Mouse (Mus musculus) layer of hippocampus, adult 18-20 months (tissue): ENCODE results near the gene Atp5d. TPM values are rescaled to one million over a fixed set of nuclear protein-coding genes. Genes with fewer than 3 reads are reported as not detected.
A peak's percentile ranks its signal among the peaks of the same experiment; 100 is the strongest.
"Not testable (repeated sequence)": the region's sequence is repeated elsewhere in the genome, so short reads cannot be mapped to it uniquely, and the experiment has no call there.

Source experiments
- DNase-seq, 2 experiments: peaks; one replicate each; pipeline ENCODE4 v3.0.0; 2022; ENCODE audit warnings: low spot score in 2 of 2
- total RNA-seq, 2 experiments: library from RNA; stranded (reverse); gene quantifications; 2 replicates each; pipeline ENCODE4 v1.2.3; 2021

Gene Atp5d
- total RNA-seq, 2 experiments from 2014 or later = 354 to 359 TPM

DNA sequence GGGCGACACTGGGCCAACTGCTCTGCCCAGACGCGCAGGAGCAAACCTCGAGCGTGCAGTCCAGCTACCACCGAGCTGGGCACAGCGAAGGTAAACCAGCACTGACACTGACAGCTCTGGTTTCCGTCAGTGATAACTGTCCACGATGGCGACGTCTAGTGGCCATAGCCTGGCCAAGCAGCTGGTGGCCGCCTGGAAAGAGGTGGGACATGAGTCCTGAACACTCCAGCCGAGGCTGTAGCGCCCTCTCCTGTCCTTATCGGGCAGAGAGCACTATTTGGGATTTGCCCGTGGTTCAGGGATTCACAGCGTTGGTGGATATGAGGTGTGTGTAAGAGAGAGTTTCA, 26.5 kb downstream of the Atp5d start:
- DNase-seq = peak; percentile 93 to 98

DNA sequence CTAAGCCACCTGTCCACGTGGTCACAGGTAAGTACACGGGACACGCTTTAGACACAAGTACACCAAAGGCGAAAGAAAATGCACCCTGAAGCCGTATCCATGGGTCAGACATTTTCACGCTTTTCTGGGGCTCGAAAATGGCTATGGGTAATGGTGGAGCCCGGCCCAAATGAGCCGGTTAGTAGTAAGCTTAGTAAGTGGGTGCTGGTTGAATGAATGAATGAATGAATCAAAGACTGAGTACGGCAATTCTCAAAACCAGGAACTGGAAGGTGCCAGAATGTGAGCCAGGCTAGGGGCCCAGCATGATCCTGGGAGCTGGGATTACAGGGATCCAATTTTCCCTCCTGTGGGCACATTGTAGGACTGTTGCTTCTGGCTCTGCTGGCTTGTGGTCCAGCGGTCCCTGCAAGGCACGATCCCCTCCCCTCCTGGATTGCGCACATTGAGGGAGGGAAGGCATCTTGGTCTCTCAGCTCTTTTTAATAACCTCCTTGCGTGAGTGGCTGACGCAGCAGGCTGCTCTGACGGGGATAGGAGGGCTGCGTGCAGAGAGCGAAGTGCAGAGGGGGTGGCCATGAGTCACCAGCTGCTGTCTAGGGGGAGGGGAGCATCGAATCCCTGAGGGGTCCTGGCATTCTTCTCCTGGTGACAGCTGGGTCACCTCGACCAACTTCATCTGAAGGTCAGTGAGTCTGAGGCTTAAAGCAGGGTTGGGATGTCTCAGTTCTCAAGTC, 27.1 kb downstream of the Atp5d start, which contains the start of gene Cirbp:
Gene Cirbp, plus strand, starts transcription at position 594 of the 737 bp plus-strand sequence.
- no peak for DNase-seq

- not testable (repeated sequence) for DNase-seq
Measured at GRCm38 (mm10) chr10:80166136-80166535, 27.7 kb downstream of the Atp5d start.

DNA sequence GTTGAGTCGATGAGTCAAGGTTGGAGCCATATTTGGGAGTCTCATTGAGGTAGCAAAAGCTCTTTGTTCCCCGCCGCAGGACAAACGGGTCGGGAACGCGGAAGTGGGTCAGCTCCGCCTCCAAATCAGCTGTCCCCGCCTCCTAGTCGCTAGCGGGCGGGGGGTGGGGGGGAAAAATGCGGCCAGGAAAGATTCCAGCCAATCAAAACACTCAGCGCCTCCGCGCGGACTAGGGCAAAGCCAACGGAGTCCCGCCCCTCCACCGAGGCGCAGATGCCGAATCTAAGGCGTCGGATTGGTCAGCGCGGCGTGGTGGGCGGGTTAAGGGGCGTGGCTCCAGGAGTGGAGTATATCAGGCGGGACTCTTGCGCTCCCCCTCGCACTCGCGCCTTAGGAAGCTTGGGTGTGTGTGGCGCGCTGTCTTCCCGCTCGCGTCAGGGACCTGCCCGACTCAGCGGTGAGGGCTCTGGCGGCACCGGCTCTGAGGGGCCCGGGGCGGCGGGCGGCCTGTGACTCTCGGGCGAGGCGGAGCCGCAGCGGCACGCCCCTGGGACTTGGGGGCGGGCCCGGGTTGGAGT, 29.1 kb downstream of the Atp5d start:
- DNase-seq = peak; percentile 97 to 99

GRCm38 (mm10) chr10:80168038-80168661, 29.7 kb downstream of the Atp5d start:
- DNase-seq = peak; percentile 91 to 94

- no peak for DNase-seq
Measured at GRCm38 (mm10) chr10:80169070-80169469, 30.6 kb downstream of the Atp5d start.

GRCm38 (mm10) chr10:80169651-80170050, 31.2 kb downstream of the Atp5d start:
- peak in 1 of 2 experiments; percentile 4 for DNase-seq

- DNase-seq = peak in 1 of 2 experiments; percentile 10
Measured at GRCm38 (mm10) chr10:80170052-80170451, 31.6 kb downstream of the Atp5d start.

DNA sequence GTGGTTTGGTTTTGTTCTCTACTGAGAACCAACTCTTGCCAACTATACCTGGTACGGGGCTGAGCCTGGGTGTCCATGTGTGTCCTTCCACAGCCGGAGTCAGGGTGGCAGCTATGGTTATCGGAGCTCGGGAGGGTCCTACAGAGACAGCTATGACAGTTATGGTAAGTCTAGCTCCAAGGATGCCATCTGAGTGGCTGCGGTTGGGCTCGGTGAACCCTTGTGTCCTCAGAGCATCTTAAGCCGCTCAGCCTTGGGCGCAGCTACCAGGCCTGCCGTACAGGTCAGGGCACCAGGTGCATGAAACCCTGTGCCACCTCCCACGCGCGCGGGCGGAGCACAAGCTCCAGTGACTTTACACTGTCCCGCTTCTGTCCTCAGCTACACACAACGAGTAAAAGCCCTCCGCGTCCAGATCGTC, 32.2 kb downstream of the Atp5d start:
- DNase-seq = peak in 1 of 2 experiments; percentile 17

GRCm38 (mm10) chr10:80171252-80171651, 32.8 kb downstream of the Atp5d start:
- no peak for DNase-seq

- peak in 1 of 2 experiments; percentile 33 for DNase-seq
Measured at GRCm38 (mm10) chr10:80171760-80172526, 33.5 kb downstream of the Atp5d start.

- DNase-seq = peak; percentile 89 to 96
Measured at GRCm38 (mm10) chr10:80172527-80173292, 34.3 kb downstream of the Atp5d start, which contains the start of gene 1600002K03Rik. 1600002K03Rik (plus strand) TSS chr10:80172944.

GRCm38 (mm10) chr10:80173358-80173757, 34.9 kb downstream of the Atp5d start:
- no peak for DNase-seq

DNA sequence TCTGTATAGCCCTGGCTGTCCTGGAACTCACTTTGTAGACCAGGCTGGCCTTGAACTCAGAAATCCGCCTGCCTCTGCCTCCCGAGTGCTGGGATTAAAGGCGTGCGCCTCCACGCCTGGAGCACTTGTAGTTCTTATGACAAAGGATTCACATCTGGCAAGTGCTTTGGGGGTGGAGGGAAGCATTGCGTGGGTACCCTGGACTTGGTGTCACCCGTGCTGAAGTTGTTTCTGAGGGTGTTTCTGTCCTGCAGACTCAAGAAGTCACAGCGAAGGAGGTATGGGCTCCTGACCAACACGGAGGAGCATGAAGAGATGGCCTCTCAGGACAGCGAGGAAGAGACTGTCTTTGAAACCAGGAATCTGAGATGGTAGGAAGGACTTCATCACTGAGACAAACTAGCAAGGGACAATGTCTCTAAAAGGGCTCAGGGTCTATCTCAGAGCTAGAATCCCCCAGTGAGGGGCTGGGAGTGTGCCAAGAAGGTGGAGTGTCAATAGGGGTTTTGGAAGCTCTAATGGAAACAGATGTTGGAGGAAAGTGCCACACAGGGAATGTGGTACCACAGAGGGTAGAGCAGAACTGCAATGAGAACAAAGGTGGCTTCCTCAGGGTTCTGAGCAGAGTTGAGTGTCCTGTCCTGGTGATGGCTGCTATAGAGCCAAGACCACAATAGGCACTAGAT, 35.7 kb downstream of the Atp5d start:
- DNase-seq = peak in 1 of 2 experiments; percentile 7

GRCm38 (mm10) chr10:80174705-80175104, 36.3 kb downstream of the Atp5d start:
- peak in 1 of 2 experiments; percentile 24 for DNase-seq

DNA sequence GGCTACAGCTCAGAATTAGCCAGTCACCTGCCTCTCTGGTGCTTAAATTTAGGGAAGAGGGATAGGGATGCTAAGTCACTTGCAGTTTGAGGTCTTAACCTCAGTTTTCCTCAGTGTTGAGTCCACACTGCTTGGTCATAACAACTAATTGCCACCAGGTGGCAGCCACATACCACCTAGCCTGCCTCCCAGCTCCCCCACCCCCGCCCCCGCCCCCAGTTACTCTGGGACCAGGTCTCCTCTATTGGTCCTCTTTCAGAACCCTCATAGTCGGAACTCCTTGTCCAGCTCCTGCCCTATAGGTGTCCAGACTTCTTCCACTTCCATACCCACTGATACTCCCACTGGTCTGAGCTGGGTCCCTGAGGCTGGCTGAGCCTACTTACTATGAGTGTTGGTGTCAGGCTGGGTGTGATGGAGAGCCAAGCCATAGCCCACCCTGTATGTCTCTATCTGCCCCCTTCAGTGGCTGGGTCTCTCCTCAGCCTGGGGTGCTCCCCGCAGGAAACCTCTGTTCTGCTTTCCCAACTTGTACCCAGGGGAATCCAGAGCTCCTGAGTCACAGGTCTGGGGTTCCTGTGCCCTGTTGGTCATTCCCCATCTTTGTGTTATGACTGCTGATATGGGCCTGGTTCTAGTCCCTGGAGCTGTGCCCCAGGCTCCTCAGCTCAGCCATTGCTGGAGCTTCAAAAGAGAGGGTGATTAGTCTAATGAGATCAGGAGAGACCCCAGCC, 37.3 kb downstream of the Atp5d start:
- peak in 1 of 2 experiments; percentile 72 for DNase-seq

DNA sequence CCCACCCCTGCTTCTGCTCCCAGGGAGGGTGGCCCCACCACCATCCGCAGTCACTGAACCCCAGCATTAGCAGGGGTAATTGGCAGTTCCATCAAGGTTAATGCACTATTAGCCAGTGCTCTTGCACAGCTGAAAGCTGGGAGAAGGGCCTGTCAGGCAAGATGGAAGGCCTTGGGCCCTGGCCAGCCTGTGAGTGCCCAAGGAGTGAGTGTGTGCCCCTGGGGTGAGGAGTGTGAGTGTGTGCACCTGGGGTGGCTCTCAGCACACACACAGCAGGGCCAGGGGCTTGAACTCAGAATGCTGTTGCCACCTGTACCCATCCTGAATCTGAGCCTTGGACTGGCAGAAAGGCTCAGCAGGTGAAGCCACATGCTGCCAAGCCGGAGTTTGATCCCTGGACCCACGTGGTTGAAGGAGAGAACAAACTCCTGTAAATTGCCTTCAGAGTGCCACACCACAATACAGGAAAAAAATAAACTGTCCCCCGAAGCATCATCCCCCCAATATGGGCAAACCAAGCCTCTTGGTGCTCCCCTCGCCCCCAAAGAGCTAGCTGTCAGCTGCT, 37.9 kb downstream of the Atp5d start:
- DNase-seq = no peak

DNA sequence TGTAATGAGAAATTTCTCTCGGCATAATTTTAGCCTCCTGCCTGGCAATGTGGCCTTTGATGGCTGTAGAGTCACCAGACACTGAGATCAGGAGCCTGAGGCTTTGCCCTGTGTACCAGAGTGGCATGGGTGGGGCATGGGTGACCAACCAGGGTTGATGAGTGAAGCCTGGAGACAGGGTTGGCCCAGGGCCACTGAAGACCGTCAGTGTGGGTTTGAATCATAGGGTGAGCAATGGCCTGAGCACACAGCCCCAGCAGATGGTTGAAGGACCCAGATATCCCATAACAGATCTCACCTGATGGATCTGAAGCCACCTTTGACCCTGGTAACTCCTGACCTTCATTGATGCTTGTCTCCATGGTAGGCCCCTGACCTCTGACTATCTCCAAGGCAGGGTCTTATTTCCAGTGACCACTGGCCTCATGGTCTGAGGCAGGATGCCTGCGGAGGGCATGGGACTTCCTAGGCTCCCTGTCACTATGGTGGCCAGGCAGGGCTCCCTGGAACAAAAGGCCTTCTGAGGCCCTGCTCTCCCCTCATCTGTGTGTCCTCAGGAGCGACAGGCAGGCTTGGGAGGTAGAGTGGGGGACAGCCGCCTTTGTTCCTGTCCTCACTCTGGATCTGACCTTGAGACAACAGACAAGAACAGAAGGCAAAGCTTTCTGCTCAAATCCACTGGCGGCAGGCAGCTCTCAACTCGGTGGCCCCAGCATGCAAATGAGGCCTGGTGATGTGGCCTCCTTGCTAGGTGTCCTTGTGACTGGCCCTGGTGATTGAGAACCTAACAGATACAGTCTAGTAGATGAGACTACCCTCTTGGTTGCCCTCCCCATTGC, 39.2 kb downstream of the Atp5d start:
- DNase-seq = no peak
